Mouse (Mus musculus) liver, embryonic 11.5 days (tissue): ENCODE measurements around the gene Keap1. TPM values are rescaled to one million over a fixed set of nuclear protein-coding genes. Genes with fewer than 3 reads are reported as not detected.

Source experiments
- ATAC-seq: fragments of 200-750 bp; cut with Nextera tagmentation; replicated peaks from 2 replicates; pipeline ENCODE4 v1.8.0; 2017; ENCODE audit warnings: moderate number of reproducible peaks, mild to moderate bottlenecking, moderate TSS enrichment, moderate library complexity; ENCODE audit not compliant: low FRiP score
- DNase-seq: peaks from one replicate; pipeline ENCODE4 v3.0.0-alpha.2; 2017; ENCODE audit warnings: low spot score
- H3K27ac ChIP-seq: fragments of 300-500 bp; sonication (generic); 2 replicates; pipeline ENCODE4 v1.5.1; 2014; ENCODE audit warnings: mild to moderate bottlenecking, low read depth, low read length, control low read depth
- H3K27me3 ChIP-seq: fragments of 300-500 bp; sonication (generic); replicated peaks from 2 replicates; pipeline ENCODE4 v1.6.1; 2014; ENCODE audit warnings: low read length, mixed read lengths; ENCODE audit not compliant: control insufficient read depth, insufficient read depth
- H3K36me3 ChIP-seq: fragments of 300-500 bp; sonication (generic); 2 replicates; pipeline ENCODE4 v1.6.1; 2014; ENCODE audit warnings: mild to moderate bottlenecking, low read length, moderate library complexity, mixed read lengths; ENCODE audit not compliant: control insufficient read depth, insufficient read depth
- H3K4me1 ChIP-seq: fragments of 300-500 bp; sonication (generic); replicated peaks from 2 replicates; pipeline ENCODE4 v1.6.1; 2014; ENCODE audit warnings: low read length, mixed read lengths; ENCODE audit not compliant: control insufficient read depth, insufficient read depth
- H3K4me2 ChIP-seq: fragments of 300-500 bp; sonication (generic); 2 replicates; pipeline ENCODE4 v1.6.1; 2014; ENCODE audit warnings: mild to moderate bottlenecking, control low read depth, moderate library complexity
- H3K4me3 ChIP-seq: fragments of 300-500 bp; sonication (generic); 2 replicates; pipeline ENCODE4 v1.5.1; 2014; ENCODE audit warnings: low read depth, low read length, control low read depth
- H3K9ac ChIP-seq: fragments of 300-500 bp; sonication (generic); 2 replicates; pipeline ENCODE4 v1.6.1; 2014; ENCODE audit warnings: low read depth, low read length, control low read depth
- H3K9me3 ChIP-seq: fragments of 300-500 bp; sonication (generic); 2 replicates; pipeline ENCODE4 v1.6.1; 2016; ENCODE audit warnings: low read length, inconsistent platforms, mixed read lengths; ENCODE audit not compliant: control insufficient read depth
- WGBS: fragments of 180-500 bp; shearing (Covaris S2); extraction: QIAGEN DNeasy Blood & Tissue Kit; methylation state at CpG from one replicate; pipeline ENCODE4 v1.1.7; 2014; 5-methylcytosine and 5-hydroxymethylcytosine counted together
- polyA plus RNA-seq: library from polyadenylated mRNA; unstranded; fragments of >200 nt; fragmentation: Nextera tagmentation; extraction: Ambion mirVana; gene quantifications from 2 replicates; pipeline ENCODE4 v1.2.1, GENCODE M21; 2014

Keap1 gene
- 43.8 and 45.1 TPM in 2 replicates for polyA plus RNA-seq

DNA sequence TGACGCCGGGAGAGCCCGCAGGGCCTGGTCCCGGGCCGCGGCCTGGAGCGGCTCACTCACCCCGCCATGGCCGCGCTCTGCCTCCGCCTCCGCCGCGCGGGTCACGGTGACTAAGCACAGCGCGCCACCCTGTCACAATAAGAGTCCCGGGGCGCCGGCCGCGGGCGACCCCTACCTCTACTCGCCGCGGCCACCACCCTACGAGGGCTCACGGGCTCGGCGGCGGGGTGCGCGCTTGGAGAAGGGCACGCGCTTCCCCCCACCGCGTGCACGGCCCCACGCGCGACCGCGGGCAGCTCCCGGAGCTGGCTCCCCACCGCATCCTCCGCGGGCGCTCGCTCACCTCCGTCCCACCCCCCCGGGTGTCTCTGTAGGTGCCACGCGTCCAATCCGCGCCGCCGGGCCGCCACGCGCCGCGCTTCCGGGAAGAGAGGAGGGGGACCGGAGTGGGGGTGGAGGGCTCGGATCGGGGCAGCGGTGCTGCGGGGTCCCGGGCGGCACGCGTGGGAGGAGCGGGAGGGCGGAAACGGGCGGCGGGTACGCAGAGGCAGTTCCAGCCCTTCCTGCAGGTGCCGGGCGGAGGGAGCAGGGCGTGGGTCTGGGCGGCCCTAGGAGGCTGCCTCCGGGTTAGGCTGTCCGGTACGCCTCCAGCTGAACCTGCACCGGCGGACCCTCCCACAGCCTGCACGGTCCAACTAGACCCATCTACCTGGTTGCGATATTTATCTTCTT is at the start of gene Keap1:
TSS of gene Keap1 (minus strand) at position 629 of the 732 bp plus-strand sequence.
- Histone ChIP-seq H3K4me2 (peak within 1 kb of the TSS; percentile 96), H3K9me3 (no peaks in the 10 kb centered on the region), H3K4me3 (peak within 1 kb of the TSS; percentile 97), H3K36me3 (peaks cover 20% of the 10 kb centered on the region), H3K4me1 (peaks cover 17% of the 10 kb centered on the region), H3K27me3 (peaks cover 19% of the 10 kb centered on the region), H3K9ac (peak within 1 kb of the TSS; percentile 100), H3K27ac (peak within 1 kb of the TSS; percentile 98)
- ATAC-seq (peak; percentile 85), DNase-seq (peak; percentile 86)
- under 1% methylated on average over 76 of the region's 90 CpGs for WGBS

DNA sequence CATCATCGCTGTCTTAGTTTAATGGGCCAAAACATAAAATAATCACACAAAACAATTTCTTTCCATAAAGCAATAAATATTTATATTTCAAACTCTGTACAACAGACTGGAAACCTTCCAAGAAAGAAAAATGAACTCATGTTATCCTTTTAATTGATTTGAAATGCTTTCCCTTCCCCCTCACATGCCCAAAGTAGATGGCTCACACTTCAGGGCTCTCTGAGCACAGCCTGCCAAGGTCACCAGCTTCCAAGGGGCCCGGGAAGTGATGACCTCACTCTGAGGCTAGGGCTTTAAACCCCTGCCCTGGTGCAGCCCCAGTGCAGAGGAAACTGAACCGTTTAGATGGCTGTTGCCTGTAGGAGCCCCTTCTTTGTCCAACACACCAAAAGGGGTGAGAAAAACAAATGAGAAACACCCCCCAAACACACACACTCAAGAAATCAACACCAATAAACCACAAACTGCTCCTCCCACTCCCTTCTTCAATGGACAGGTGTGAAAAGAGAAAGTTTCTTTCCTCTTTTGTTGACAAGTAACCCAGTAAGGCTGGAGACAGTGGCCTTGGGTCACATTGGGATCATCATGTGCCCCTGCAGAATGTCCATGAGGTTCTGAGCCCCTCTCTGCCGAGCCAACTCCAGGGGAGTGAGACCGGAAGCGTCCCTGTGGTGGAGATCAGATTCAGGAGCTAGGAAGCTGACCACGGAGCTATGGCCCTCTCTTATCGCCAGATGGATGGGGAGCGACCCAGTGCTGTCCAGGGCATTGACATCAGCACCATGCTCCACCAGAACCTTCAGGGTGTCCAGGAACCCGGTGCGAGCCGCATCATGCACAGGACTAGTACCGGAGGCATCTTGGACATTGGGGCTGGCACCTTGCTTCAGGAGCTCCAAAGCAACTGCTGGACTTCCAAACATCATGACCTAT is 49.5 kb upstream of the Keap1 start:
- Histone ChIP-seq H3K4me1 (peaks cover 30% of the 10 kb centered on the region), H3K36me3 (peaks cover 16% of the 10 kb centered on the region), H3K4me3 (peak overlapping the region; percentile 89), H3K27ac (peak overlapping the region; percentile 90), H3K4me2 (peak overlapping the region; percentile 83), H3K9ac (peak overlapping the region; percentile 92), H3K27me3 (no peaks in the 10 kb centered on the region), H3K9me3 (no peaks in the 10 kb centered on the region)
- ATAC-seq = no peak
- WGBS = 55% methylated on average over 13 of the region's 13 CpGs
- DNase-seq = no peak

GRCm38 (mm10) chr9:21287571-21288402 is 48.6 kb upstream of the Keap1 start, which contains the start of gene Kri1:
Gene Kri1 (minus strand): TSS chr9:21287969.
- WGBS = under 1% methylated on average over 59 of the region's 59 CpGs

GRCm38 (mm10) chr9:21286753-21287152 is 47.6 kb upstream of the Keap1 start:
- Histone ChIP-seq H3K27ac (peak overlapping the region; percentile 90; the same call in 1 of the 2 replicates), H3K9me3 (no peaks in the 10 kb centered on the region), H3K4me1 (peaks cover 30% of the 10 kb centered on the region), H3K4me3 (peak overlapping the region; percentile 89), H3K4me2 (peak overlapping the region; percentile 83), H3K36me3 (peaks cover 30% of the 10 kb centered on the region), H3K27me3 (no peaks in the 10 kb centered on the region), H3K9ac (peak overlapping the region; percentile 92)
- DNase-seq (no peak), ATAC-seq (no peak)
- 30% methylated on average over 3 of the region's 3 CpGs for WGBS

More at GRCm38 (mm10) chr9:21287571-21288402, 48.6 kb upstream of the Keap1 start, which contains the start of gene Kri1:
- H3K27me3 ChIP-seq = no peaks in the 10 kb centered on the region
- peaks cover 20% of the 10 kb centered on the region for H3K36me3 ChIP-seq
- H3K4me1 ChIP-seq = peaks cover 30% of the 10 kb centered on the region
- ATAC-seq (peak; percentile 79), DNase-seq (peak; percentile 98)
- peak within 1 kb of the TSS; percentile 89 for H3K4me3 ChIP-seq
- H3K4me2 ChIP-seq = peak within 1 kb of the TSS; percentile 83
- peak within 1 kb of the TSS; percentile 90 for H3K27ac ChIP-seq
- peak within 1 kb of the TSS; percentile 92 for H3K9ac ChIP-seq
- H3K9me3 ChIP-seq = no peaks in the 10 kb centered on the region

- peaks cover 20% of the 10 kb centered on the region for H3K4me1 ChIP-seq
- H3K4me3 ChIP-seq = no peak overlapping the region
- H3K36me3 ChIP-seq = peaks cover 48% of the 10 kb centered on the region
- DNase-seq (no peak), ATAC-seq (no peak)
- no peaks in the 10 kb centered on the region for H3K9me3 ChIP-seq
- no peak overlapping the region for H3K27ac ChIP-seq
- 80% methylated on average over 3 of the region's 3 CpGs for whole genome bisulfite sequencing
- H3K27me3 ChIP-seq = no peaks in the 10 kb centered on the region
- no peak overlapping the region for H3K9ac ChIP-seq
- H3K4me2 ChIP-seq = no peak overlapping the region
Measured at GRCm38 (mm10) chr9:21283994-21284393, 44.8 kb upstream of the Keap1 start.

GRCm38 (mm10) chr9:21283591-21283990 is 44.4 kb upstream of the Keap1 start:
- Histone ChIP-seq H3K4me3 (no peak overlapping the region), H3K9ac (no peak overlapping the region), H3K4me1 (peaks cover 16% of the 10 kb centered on the region), H3K9me3 (no peaks in the 10 kb centered on the region), H3K27ac (no peak overlapping the region), H3K36me3 (peaks cover 49% of the 10 kb centered on the region), H3K4me2 (no peak overlapping the region), H3K27me3 (no peaks in the 10 kb centered on the region)
- ATAC-seq = no peak
- no peak for DNase-seq
- 89% methylated on average over 5 of the region's 5 CpGs for WGBS

DNA sequence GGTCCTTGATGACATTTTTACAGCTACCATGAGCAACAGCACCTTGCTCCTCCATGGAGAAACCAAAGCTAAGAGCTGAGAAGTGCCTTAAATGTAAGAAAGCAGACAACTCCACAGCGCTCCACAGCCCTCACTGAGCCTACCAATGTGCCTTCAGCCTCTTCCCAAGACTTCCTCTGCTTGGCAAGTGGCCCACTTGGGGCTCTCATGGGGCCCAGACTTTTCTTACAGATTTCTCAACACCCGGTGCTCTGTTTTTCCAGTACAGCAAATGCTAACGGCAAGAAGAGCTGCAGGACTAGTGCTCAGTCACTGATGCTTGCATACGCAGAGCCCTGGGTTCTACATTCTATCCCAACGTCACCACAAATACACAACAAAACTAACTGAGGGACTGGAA is 38.6 kb upstream of the Keap1 start:
- no peak overlapping the region for H3K4me3 ChIP-seq
- no peak overlapping the region for H3K9ac ChIP-seq
- no peak overlapping the region for H3K27ac ChIP-seq
- ATAC-seq = no peak
- 96% methylated on average over 5 of the region's 5 CpGs for WGBS
- no peak for DNase-seq
- no peaks in the 10 kb centered on the region for H3K27me3 ChIP-seq
- no peak overlapping the region for H3K4me2 ChIP-seq
- H3K4me1 ChIP-seq = peaks cover 13% of the 10 kb centered on the region
- H3K36me3 ChIP-seq = peaks cover 82% of the 10 kb centered on the region
- H3K9me3 ChIP-seq = no peaks in the 10 kb centered on the region

DNA sequence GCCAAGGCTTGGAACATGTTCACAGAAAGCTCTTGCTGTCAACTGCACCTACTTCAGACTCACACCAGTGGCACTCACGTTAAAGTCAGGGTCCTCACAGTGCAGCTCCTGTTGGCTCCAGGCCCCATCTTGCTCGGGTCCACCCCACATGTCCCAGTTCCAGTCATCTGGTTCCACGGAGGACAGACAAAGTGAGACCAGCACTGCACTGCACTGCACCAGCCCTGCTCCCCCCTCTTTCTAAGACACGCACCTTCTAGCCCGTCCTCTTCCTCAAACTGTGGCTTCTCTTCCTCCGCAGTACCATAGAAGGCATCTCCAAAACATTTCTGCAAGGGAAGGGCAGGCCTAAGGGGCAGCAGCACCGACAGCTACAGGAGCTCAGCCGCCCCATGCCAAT is 37.1 kb upstream of the Keap1 start:
- WGBS = 86% methylated on average over 8 of the region's 8 CpGs
- Histone ChIP-seq H3K4me3 (no peak overlapping the region), H3K9me3 (no peaks in the 10 kb centered on the region), H3K27me3 (no peaks in the 10 kb centered on the region), H3K27ac (no peak overlapping the region), H3K4me2 (no peak overlapping the region), H3K4me1 (peaks cover 13% of the 10 kb centered on the region), H3K9ac (no peak overlapping the region), H3K36me3 (peaks cover 81% of the 10 kb centered on the region)
- ATAC-seq = no peak
- no peak for DNase-seq
